Mouse (Mus musculus): ENCODE data around the gene Vmn2r22. TPM values are rescaled to one million over a fixed set of nuclear protein-coding genes. Genes with fewer than 3 reads are reported as not detected.
"Not testable (repeated sequence)": the region's sequence is repeated elsewhere in the genome, so short reads cannot be mapped to it uniquely, and the experiment has no call there.

Vmn2r22 gene
- total RNA-seq (2015; ENCODE audit: low replicate concordance) = not detected in 2 replicates
- not detected in 2 replicates for total RNA-seq (2017; ENCODE audit: low replicate concordance)

- not testable (repeated sequence) for ATAC-seq (replicated peaks; ENCODE audit: low FRiP score, poor library complexity, severe bottlenecking)
Observed at GRCm38 (mm10) chr6:123650625-123651024, at the start of gene Vmn2r22. Vmn2r22 (minus strand) TSS chr6:123650725.

- no peak for ATAC-seq (replicated peaks; ENCODE audit: low FRiP score, poor library complexity, severe bottlenecking)
Observed at GRCm38 (mm10) chr6:123697213-123697612, 46.7 kb upstream of the Vmn2r22 start.

- not testable (repeated sequence) for ATAC-seq (replicated peaks; ENCODE audit: low FRiP score, poor library complexity, severe bottlenecking)
Observed at GRCm38 (mm10) chr6:123696639-123697038, 46.1 kb upstream of the Vmn2r22 start.

GRCm38 (mm10) chr6:123657040-123657439 lies 6.5 kb upstream of the Vmn2r22 start:
- ATAC-seq (replicated peaks; ENCODE audit: low FRiP score, poor library complexity, severe bottlenecking) = no peak

- not testable (repeated sequence) for ATAC-seq (replicated peaks; ENCODE audit: low FRiP score, poor library complexity, severe bottlenecking)
Observed at GRCm38 (mm10) chr6:123639394-123639793, 11.1 kb downstream of the Vmn2r22 start.

DNA sequence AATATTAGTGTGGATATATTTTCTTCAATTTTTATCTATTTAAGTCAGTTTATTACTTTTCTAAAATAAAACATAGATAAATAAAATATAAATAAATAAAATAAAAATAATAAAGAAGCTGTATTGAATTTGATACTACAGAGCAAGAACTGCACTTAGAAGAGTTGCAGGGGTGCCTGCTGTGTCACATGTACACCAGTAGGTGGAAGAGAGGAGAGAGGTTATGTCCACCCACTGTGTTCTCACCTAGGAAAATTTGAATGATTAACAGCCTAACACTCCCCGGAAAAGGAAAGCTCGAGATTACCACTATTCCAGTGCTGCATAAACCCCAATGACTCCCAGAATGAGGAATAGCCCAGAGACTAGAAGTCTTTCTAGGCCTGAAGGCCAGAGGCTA lies 26.7 kb downstream of the Vmn2r22 start:
- not testable (repeated sequence) for ATAC-seq (replicated peaks; ENCODE audit: low FRiP score, poor library complexity, severe bottlenecking)

- not testable (repeated sequence) for ATAC-seq (replicated peaks; ENCODE audit: low FRiP score, poor library complexity, severe bottlenecking)
Observed at GRCm38 (mm10) chr6:123588368-123588767, 62.2 kb downstream of the Vmn2r22 start.

DNA sequence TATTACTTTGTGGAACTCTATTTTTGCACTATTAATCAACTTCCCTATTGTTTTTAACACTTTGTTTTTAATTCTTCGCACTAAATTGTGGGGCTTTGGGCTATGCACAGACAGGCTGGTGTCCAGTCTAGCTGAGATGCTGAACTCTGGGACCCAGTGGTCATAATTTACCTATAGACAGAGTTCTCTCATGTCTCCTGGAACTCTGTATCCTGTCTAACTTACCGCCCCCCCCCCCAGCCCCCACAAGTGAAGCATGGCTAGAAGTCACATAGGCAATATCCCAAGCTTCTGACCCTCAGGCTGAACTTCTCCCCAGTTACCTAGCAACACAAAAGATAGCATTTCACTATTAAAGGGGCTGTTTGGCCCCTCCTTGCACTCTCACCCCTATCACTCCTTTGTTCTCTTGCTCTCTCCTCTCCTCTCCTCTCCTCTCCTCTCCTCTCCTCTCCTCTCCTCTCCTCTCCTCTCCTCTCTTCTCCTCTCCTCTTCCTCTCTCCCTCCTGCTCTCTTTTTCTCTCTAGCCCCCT lies 62.7 kb downstream of the Vmn2r22 start:
- not testable (repeated sequence) for ATAC-seq (replicated peaks; ENCODE audit: low FRiP score, poor library complexity, severe bottlenecking)

DNA sequence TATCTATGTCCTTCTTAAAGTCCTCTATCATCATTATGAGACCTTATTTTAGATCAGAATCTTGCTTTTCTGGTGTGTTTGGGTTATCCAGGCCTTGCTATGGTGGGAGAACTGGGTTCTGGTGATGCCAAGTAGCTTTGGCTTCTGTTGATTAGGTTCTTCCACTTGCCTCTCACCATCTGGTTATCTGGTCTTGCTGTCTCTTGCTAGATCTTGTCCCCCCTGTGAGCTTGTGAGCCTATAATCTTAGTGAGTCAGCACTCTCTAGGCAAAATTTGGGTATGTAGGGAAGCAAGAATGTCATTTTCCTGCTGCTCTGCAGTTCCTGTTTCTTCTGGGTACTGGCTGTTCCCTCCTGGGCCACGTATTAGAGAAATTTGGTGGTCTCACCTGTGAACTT lies 66.5 kb downstream of the Vmn2r22 start:
- ATAC-seq (replicated peaks; ENCODE audit: low FRiP score, poor library complexity, severe bottlenecking) = not testable (repeated sequence)

DNA sequence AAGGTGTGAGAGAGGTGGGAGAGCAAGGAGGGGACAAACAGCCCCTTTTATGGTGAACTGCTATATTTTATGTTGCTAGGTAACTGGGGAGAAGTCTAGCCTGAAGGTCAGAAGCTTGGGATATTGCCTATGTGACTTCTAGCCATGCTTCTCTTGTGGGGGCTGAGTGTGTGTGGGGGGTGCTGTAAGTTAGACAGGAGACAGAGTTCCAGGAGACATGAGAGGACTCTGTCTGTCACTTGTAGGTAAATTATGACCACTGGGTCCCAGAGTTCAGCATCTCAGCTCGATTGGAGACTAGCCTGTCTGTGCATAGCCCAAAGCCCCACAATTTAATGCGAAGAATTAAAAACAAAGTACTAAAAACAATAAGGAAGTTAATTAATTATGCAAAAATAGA lies 75.8 kb downstream of the Vmn2r22 start:
- not testable (repeated sequence) for ATAC-seq (replicated peaks; ENCODE audit: low FRiP score, poor library complexity, severe bottlenecking)

Other genes starting within 250 kb of the Vmn2r22 start
- gene Vmn2r20, start 232.6 kb downstream of the Vmn2r22 start, total RNA-seq (2015; ENCODE audit: low replicate concordance) = not detected in 2 replicates
- not detected in 2 replicates for gene Vmn2r20, start 232.6 kb downstream of the Vmn2r22 start, total RNA-seq (2017; ENCODE audit: low replicate concordance)
- not detected in 2 replicates for gene Vmn2r21, start 117.3 kb downstream of the Vmn2r22 start, total RNA-seq (2015; ENCODE audit: low replicate concordance)
- not detected in 2 replicates for gene Vmn2r21, start 117.3 kb downstream of the Vmn2r22 start, total RNA-seq (2017; ENCODE audit: low replicate concordance)
- not detected in 2 replicates for gene Vmn2r23, start 51.9 kb upstream of the Vmn2r22 start, total RNA-seq (2015; ENCODE audit: low replicate concordance)
- gene Vmn2r23, start 51.9 kb upstream of the Vmn2r22 start, total RNA-seq (2017; ENCODE audit: low replicate concordance) = not detected in 2 replicates
- gene Vmn2r24, start 128.2 kb upstream of the Vmn2r22 start, total RNA-seq (2015; ENCODE audit: low replicate concordance) = not detected in 2 replicates
- gene Vmn2r24, start 128.2 kb upstream of the Vmn2r22 start, total RNA-seq (2017; ENCODE audit: low replicate concordance) = not detected in 2 replicates
- not detected in 2 replicates for gene Vmn2r25, start 202.7 kb upstream of the Vmn2r22 start, total RNA-seq (2015; ENCODE audit: low replicate concordance)
- not detected in 2 replicates for gene Vmn2r25, start 202.7 kb upstream of the Vmn2r22 start, total RNA-seq (2017; ENCODE audit: low replicate concordance)

Measured in erythroid progenitor cell, adult 5-6 weeks (primary cell).